Mouse (Mus musculus) fat pad, adult 2 months (tissue): ENCODE results near the gene Myl12a.
A peak's percentile ranks its signal among the peaks of the same experiment; 100 is the strongest.

Experiments
- DNase-seq: peaks from one replicate; pipeline ENCODE4 v3.0.0-alpha.2; 2011; ENCODE audit warnings: low read depth, low spot score; ENCODE audit errors: extremely low read depth

Myl12a gene

DNA sequence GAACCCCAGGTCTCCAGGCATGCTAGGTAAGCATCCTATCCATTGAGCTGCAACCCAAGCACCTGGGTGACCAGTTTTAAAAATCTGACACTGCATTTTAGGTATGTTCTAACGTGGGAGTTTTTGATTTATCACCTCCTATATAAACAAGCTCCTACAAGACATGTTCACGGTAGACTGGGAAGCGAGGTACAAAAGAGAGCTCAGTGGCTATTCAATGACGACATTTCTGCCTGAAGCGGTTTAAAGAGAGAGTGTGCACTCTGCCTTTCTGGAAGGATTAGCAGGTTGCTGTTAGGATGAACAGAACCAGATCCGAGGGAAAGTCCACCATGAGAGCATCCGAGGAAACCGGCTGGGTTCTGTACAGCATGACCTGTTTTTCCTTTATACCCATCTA lies 54.0 kb downstream of the Myl12a start:
- peak; percentile 56 for DNase-seq

DNA sequence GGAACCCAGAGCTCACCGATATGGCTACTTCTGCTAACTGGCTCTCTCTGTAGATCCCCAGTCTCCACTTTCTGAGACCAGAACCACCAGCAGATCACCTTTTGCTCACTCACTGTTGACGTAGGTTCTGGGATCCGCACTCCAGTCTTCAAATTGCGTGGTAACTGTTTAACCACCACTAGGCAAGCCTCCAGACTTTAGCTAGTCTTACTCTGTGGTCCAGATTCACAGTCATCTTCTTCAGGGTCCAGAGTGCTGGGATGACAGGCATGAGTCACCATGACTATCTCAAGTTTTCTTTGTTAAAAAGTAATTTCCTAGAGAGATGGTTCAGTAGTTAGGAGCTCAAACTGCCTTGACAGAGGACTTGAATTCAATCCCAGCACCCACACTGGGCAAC lies 58.9 kb downstream of the Myl12a start:
- DNase-seq: no peak
